Mouse (Mus musculus): ENCODE data around the gene Ccl4.

- TF ChIP-seq CTCF (IDR thresholded peaks at IDR 0.05; ENCODE audit: low read depth, low read length) (no peak), POLR2A (IDR thresholded peaks at IDR 0.05; ENCODE audit: insufficient read depth, low read length) (no peak)
Measured at GRCm38 (mm10) chr11:83636742-83637235, 25.6 kb upstream of the Ccl4 start.
